Mouse (Mus musculus): ENCODE measurements at regions not wholly inside any gene's neighbourhood (a gene's known extent, or its start where the extent isn't known, plus 50 kb on each side); places are given as distances from the start of the nearest gene placed in this dataset.

DNA sequence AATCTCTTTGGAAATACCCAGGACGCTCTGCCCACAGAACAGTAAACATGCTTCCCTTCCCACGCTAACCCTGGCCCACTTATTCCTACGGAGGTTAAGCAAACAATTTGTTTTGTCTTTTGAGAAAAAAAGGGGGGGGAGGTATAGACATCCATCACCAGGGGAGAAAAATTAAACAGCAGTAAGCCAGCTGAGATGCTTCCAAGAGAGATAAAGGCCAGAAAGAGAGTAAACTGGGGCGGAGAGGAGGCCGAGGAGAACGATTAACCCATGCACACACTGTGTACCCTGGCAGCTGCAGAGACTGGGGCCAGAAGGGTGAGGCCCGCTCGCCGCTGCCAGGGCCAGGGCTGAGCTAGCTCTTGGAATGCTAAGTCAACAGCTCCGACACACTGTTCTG is 421.6 kb downstream of the Ate1 start:
- no peak overlapping the region for H3K4me2 ChIP-seq (ENCODE audit: low read depth, low read length)
- H3K4me3 ChIP-seq (ENCODE audit: low read depth, low read length) = no peak overlapping the region
- WGBS = 76% methylated on average over 10 of the region's 10 CpGs
- no peaks in the 10 kb centered on the region for H3K36me3 ChIP-seq (replicated peaks; ENCODE audit: control insufficient read depth, insufficient read depth, low read depth, low read length)
- ATAC-seq (replicated peaks; ENCODE audit: insufficient number of reproducible peaks, low FRiP score, low TSS enrichment, low read depth) (no peak), DNase-seq (ENCODE audit: low spot score) (no peak)
- no peaks in the 10 kb centered on the region for H3K9me3 ChIP-seq (replicated peaks; ENCODE audit: control insufficient read depth, low read length)
- no peaks in the 10 kb centered on the region for H3K4me1 ChIP-seq (ENCODE audit: control insufficient read depth, insufficient read depth, low read length)
- no peak overlapping the region for H3K27ac ChIP-seq (replicated peaks; ENCODE audit: low read depth, low read length)
- H3K9ac ChIP-seq (replicated peaks; ENCODE audit: low read length) = no peak overlapping the region
- H3K27me3 ChIP-seq (ENCODE audit: control insufficient read depth, insufficient read depth, low read length) = no peaks in the 10 kb centered on the region

DNA sequence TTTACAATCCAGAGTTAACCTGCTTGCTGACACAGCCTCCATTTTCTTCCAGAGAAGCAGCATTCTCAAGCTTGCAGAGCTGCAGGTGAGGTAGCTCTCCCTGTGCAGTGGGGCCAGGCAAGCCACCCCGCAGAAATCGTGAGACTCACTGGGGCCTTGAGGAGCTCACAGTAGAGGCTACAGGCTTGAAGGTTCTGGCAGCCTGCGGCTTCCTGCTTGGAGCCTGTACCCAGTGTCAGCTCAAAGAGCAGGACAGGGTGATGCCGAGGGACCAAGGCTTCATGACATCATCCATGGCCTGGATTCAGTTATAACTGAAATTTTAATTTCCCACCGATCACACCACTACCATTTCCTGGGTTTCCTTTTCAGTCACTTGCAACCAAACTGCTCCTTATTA is 417.5 kb downstream of the Ate1 start:
- 80% methylated on average over 5 of the region's 5 CpGs for WGBS
- no peaks in the 10 kb centered on the region for H3K9me3 ChIP-seq (replicated peaks; ENCODE audit: control insufficient read depth, low read length)
- H3K27ac ChIP-seq (replicated peaks; ENCODE audit: low read depth, low read length) = no peak overlapping the region
- ATAC-seq (replicated peaks; ENCODE audit: insufficient number of reproducible peaks, low FRiP score, low TSS enrichment, low read depth) = no peak
- no peaks in the 10 kb centered on the region for H3K36me3 ChIP-seq (replicated peaks; ENCODE audit: control insufficient read depth, insufficient read depth, low read depth, low read length)
- no peak overlapping the region for H3K4me3 ChIP-seq (ENCODE audit: low read depth, low read length)
- H3K4me1 ChIP-seq (ENCODE audit: control insufficient read depth, insufficient read depth, low read length) = no peaks in the 10 kb centered on the region
- DNase-seq (ENCODE audit: low spot score) = no peak
- no peak overlapping the region for H3K4me2 ChIP-seq (ENCODE audit: low read depth, low read length)
- no peaks in the 10 kb centered on the region for H3K27me3 ChIP-seq (ENCODE audit: control insufficient read depth, insufficient read depth, low read length)
- no peak overlapping the region for H3K9ac ChIP-seq (replicated peaks; ENCODE audit: low read length)

DNA sequence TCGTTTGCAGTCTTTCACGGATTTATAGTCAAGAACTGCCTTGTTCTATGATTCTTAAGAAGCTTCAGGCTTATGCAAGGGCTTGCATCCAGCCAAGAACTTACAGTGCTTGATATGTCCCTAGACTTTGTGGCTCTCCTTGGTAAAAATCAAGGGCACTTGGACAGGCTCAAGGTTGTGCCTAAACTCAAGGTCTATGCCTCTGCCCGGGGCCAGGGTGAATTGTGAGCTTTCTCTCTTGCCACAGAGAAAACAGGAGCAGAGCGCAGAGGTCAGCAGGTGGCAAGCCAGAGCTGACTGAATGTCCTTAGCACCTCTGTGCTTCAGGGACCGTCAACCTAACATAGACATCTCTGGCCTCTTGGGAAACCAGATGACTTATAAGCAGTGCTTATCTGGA is 413.2 kb downstream of the Ate1 start:
- no peaks in the 10 kb centered on the region for H3K9me3 ChIP-seq (replicated peaks; ENCODE audit: control insufficient read depth, low read length)
- WGBS = 68% methylated on average over 5 of the region's 5 CpGs
- H3K36me3 ChIP-seq (replicated peaks; ENCODE audit: control insufficient read depth, insufficient read depth, low read depth, low read length) = no peaks in the 10 kb centered on the region
- H3K9ac ChIP-seq (replicated peaks; ENCODE audit: low read length) = no peak overlapping the region
- H3K4me2 ChIP-seq (ENCODE audit: low read depth, low read length) = no peak overlapping the region
- DNase-seq (ENCODE audit: low spot score) (no peak), ATAC-seq (replicated peaks; ENCODE audit: insufficient number of reproducible peaks, low FRiP score, low TSS enrichment, low read depth) (no peak)
- no peaks in the 10 kb centered on the region for H3K27me3 ChIP-seq (ENCODE audit: control insufficient read depth, insufficient read depth, low read length)
- H3K27ac ChIP-seq (replicated peaks; ENCODE audit: low read depth, low read length) = no peak overlapping the region
- no peak overlapping the region for H3K4me3 ChIP-seq (ENCODE audit: low read depth, low read length)
- H3K4me1 ChIP-seq (ENCODE audit: control insufficient read depth, insufficient read depth, low read length) = no peaks in the 10 kb centered on the region

- H3K4me1 ChIP-seq (ENCODE audit: control insufficient read depth, insufficient read depth, low read length) = no peaks in the 10 kb centered on the region
- WGBS = 87% methylated on average over 17 of the region's 17 CpGs
- H3K9me3 ChIP-seq (replicated peaks; ENCODE audit: control insufficient read depth, low read length) = no peaks in the 10 kb centered on the region
- ATAC-seq (replicated peaks; ENCODE audit: insufficient number of reproducible peaks, low FRiP score, low TSS enrichment, low read depth) (no peak), DNase-seq (ENCODE audit: low spot score) (no peak)
- no peak overlapping the region for H3K9ac ChIP-seq (replicated peaks; ENCODE audit: low read length)
- no peak overlapping the region for H3K4me3 ChIP-seq (ENCODE audit: low read depth, low read length)
- H3K27me3 ChIP-seq (ENCODE audit: control insufficient read depth, insufficient read depth, low read length) = no peaks in the 10 kb centered on the region
- no peaks in the 10 kb centered on the region for H3K36me3 ChIP-seq (replicated peaks; ENCODE audit: control insufficient read depth, insufficient read depth, low read depth, low read length)
- H3K4me2 ChIP-seq (ENCODE audit: low read depth, low read length) = no peak overlapping the region
- no peak overlapping the region for H3K27ac ChIP-seq (replicated peaks; ENCODE audit: low read depth, low read length)
Measured at GRCm38 (mm10) chr7:130108362-130108761, 411.8 kb downstream of the Ate1 start.
